ENCODE assay signal across 8 mouse cellular contexts in genomic region chr15:11908166-11908565, GRCm38 (mm10). TPM values are rescaled to one million over a fixed set of nuclear protein-coding genes. Genes with fewer than 3 reads are reported as not detected.
DNase-seq lines count a peak whose midpoint lies in the region; ATAC-seq and TF ChIP-seq lines count a peak whose summit lies in the region.

No protein-coding gene starts in this region.

- peak overlapping the region; percentile 38 for H3K4me2 ChIP-seq in hindbrain, embryonic 16.5 days (ENCODE audit: low read length)
- peak overlapping the region; percentile 20; the same call in 1 of the 2 replicates for H3K4me2 ChIP-seq in liver, embryonic 14.5 days (ENCODE audit: low read depth)
- 0 out of 2 replicates have a peak overlapping the region, but pooled peaks have one; percentile 11 for H3K4me2 ChIP-seq in stomach, postnatal 0 days (replicated peaks; ENCODE audit: low read depth)

- peaks cover 18% of the 10 kb centered on the region for H3K27me3 ChIP-seq in hindbrain, embryonic 16.5 days (replicated peaks; ENCODE audit: control insufficient read depth, insufficient read depth, low read length)
- H3K27me3 ChIP-seq in liver, embryonic 14.5 days (ENCODE audit: control insufficient read depth, insufficient read depth, low read length), result peaks cover 49% of the 10 kb centered on the region
- peaks cover 4% of the 10 kb centered on the region; the same call in 1 of the 2 replicates for H3K27me3 ChIP-seq in stomach, postnatal 0 days (ENCODE audit: control insufficient read depth, insufficient read depth, low read length)

- no peak for TF ChIP-seq EP300 in liver, embryonic 14.5 days (IDR thresholded peaks at IDR 0.05; ENCODE audit: low read depth)
- no peak for TF ChIP-seq EP300 in stomach, postnatal 0 days (optimal IDR thresholded peaks at IDR 0.05)

- H3K4me3 ChIP-seq in hindbrain, embryonic 16.5 days (ENCODE audit: low read length), result peak overlapping the region; percentile 13; the same call in 1 of the 2 replicates
- H3K4me3 ChIP-seq in liver, embryonic 14.5 days (ENCODE audit: insufficient read depth in 1 of 2, low read depth in 2 of 2, low read length in 2 of 2), result no peak overlapping the region
- H3K4me3 ChIP-seq in stomach, postnatal 0 days (ENCODE audit: low read depth, low read length), result no peak overlapping the region

- H3K36me3 ChIP-seq in hindbrain, embryonic 16.5 days (ENCODE audit: control insufficient read depth, insufficient read depth, low read length), result no peaks in the 10 kb centered on the region
- no peaks in the 10 kb centered on the region for H3K36me3 ChIP-seq in liver, embryonic 14.5 days (replicated peaks; ENCODE audit: control insufficient read depth, insufficient read depth, low read depth)
- H3K36me3 ChIP-seq in stomach, postnatal 0 days (ENCODE audit: control insufficient read depth, insufficient read depth, low read length), result no peaks in the 10 kb centered on the region

- H3K27ac ChIP-seq in hindbrain, embryonic 16.5 days (ENCODE audit: low read depth, low read length), result no peak overlapping the region
- no peak overlapping the region for H3K27ac ChIP-seq in liver, embryonic 14.5 days
- no peak overlapping the region for H3K27ac ChIP-seq in stomach, postnatal 0 days (replicated peaks)

- H3K4me1 ChIP-seq in hindbrain, embryonic 16.5 days (ENCODE audit: control insufficient read depth, insufficient read depth, low read depth, low read length), result peaks cover 36% of the 10 kb centered on the region
- no peaks in the 10 kb centered on the region for H3K4me1 ChIP-seq in liver, embryonic 14.5 days (replicated peaks; ENCODE audit: control insufficient read depth in 2 of 2, insufficient read depth in 2 of 2, low read length in 1 of 2)
- peaks cover 11% of the 10 kb centered on the region for H3K4me1 ChIP-seq in stomach, postnatal 0 days (replicated peaks; ENCODE audit: control insufficient read depth, insufficient read depth)

- H3K9ac ChIP-seq in hindbrain, embryonic 16.5 days (ENCODE audit: low read depth, low read length), result no peak overlapping the region
- H3K9ac ChIP-seq in liver, embryonic 14.5 days (replicated peaks), result no peak overlapping the region
- H3K9ac ChIP-seq in stomach, postnatal 0 days (ENCODE audit: low read length), result no peak overlapping the region

- DNase-seq in ovary, postnatal 10 days (ENCODE audit: low spot score), result peak; percentile 3
- no peak for DNase-seq in ovary, postnatal 14 days (ENCODE audit: low spot score)
- DNase-seq in liver, embryonic 14.5 days (ENCODE audit: low read depth in 3 of 3, low spot score in 3 of 3), result no peak
- no peak for DNase-seq in stomach, postnatal 0 days (ENCODE audit: low spot score)
- no peak for DNase-seq in thymus, postnatal 25 days
- no peak for DNase-seq in cerebellum, adult 11-12 months

- no peaks in the 10 kb centered on the region for H3K9me3 ChIP-seq in hindbrain, embryonic 16.5 days (ENCODE audit: control insufficient read depth, low read length)
- H3K9me3 ChIP-seq in liver, embryonic 14.5 days (ENCODE audit: control insufficient read depth, low read length), result no peaks in the 10 kb centered on the region
- no peaks in the 10 kb centered on the region for H3K9me3 ChIP-seq in stomach, postnatal 0 days (ENCODE audit: control insufficient read depth, low read length)

- ATAC-seq in hindbrain, embryonic 16.5 days, result no peak
- ATAC-seq in liver, embryonic 14.5 days (ENCODE audit: insufficient read depth), result no peak
- 0 out of 2 replicates have a peak, but pooled peaks have one; percentile 9 for ATAC-seq in stomach, postnatal 0 days (ENCODE audit: low FRiP score, low TSS enrichment)
- ATAC-seq in CD4-positive, CD25-positive, alpha-beta regulatory T cell, adult 4 months, result no peak

- no peak for TF ChIP-seq CTCF in liver, embryonic 14.5 days (IDR thresholded peaks at IDR 0.05; ENCODE audit: low read depth)
- TF ChIP-seq CTCF in stomach, postnatal 0 days (IDR thresholded peaks at IDR 0.05; ENCODE audit: low read depth), result 0 out of 2 replicates have a peak, but pooled peaks have one; percentile 6

- 7% methylated on average over 11 of the region's 11 CpGs for WGBS in hindbrain, embryonic 16.5 days
- WGBS in liver, embryonic 14.5 days (ENCODE audit: insufficient replicate concordance), result 11% methylated on average over 11 of the region's 11 CpGs
- WGBS in stomach, postnatal 0 days, result 22% methylated on average over 11 of the region's 11 CpGs

RNA-seq across cellular contexts. Expression of gene Npr3, which starts 1.1 kb away (rescaled TPM):
- polyA plus RNA-seq in hindbrain, embryonic 16.5 days (2015; fragmentation: Nextera tagmentation; extraction: Ambion mirVana), result 1.1 and 1.3 TPM in 2 replicates
- polyA plus RNA-seq in liver, embryonic 14.5 days (2012; rRNA removed), result 1.3 and 1.8 TPM in 2 replicates
- polyA plus RNA-seq in liver, embryonic 14.5 days (2014; fragmentation: Nextera tagmentation; extraction: Ambion mirVana), result 1.7 and 2.4 TPM in 2 replicates
- polyA plus RNA-seq in stomach, postnatal 0 days (2015; fragmentation: Nextera tagmentation; extraction: Ambion mirVana), result 1.7 and 2.1 TPM in 2 replicates
- not detected for polyA plus RNA-seq in CD4-positive, CD25-positive, alpha-beta regulatory T cell, adult 4 months (2017; shearing (Covaris generic))
